Mouse (Mus musculus) cerebellum, postnatal 36 days (tissue): Measurements from ENCODE around the gene Sart3.
"Not testable (repeated sequence)": the region's sequence is repeated elsewhere in the genome, so short reads cannot be mapped to it uniquely, and the experiment has no call there.

Source experiments
- DNase-seq, 2 experiments: peaks; one replicate each; pipeline ENCODE4 v3.0.0; 2021 to 2022; ENCODE audit warnings: mixed read lengths in 2 of 2

Gene Sart3

GRCm38 (mm10) chr5:113790453-113791196 is 18.3 kb upstream of the Sart3 start:
- no peak for DNase-seq

GRCm38 (mm10) chr5:113789075-113789788 is 16.9 kb upstream of the Sart3 start:
- DNase-seq = no peak

- DNase-seq = no peak
Measured at GRCm38 (mm10) chr5:113788645-113789044, 16.3 kb upstream of the Sart3 start.

- DNase-seq = no peak
Measured at GRCm38 (mm10) chr5:113786985-113787384, 14.7 kb upstream of the Sart3 start.

GRCm38 (mm10) chr5:113784104-113784503 is 11.8 kb upstream of the Sart3 start:
- not testable (repeated sequence) for DNase-seq

GRCm38 (mm10) chr5:113783581-113784001 is 11.3 kb upstream of the Sart3 start:
- DNase-seq = no peak

GRCm38 (mm10) chr5:113782624-113783023 is 10.3 kb upstream of the Sart3 start:
- DNase-seq = no peak

- no peak for DNase-seq
Measured at GRCm38 (mm10) chr5:113781875-113782274, 9.6 kb upstream of the Sart3 start.

- no peak for DNase-seq
Measured at GRCm38 (mm10) chr5:113781254-113781653, 8.9 kb upstream of the Sart3 start.

GRCm38 (mm10) chr5:113780763-113781162 is 8.5 kb upstream of the Sart3 start:
- no peak for DNase-seq

- DNase-seq = no peak
Measured at GRCm38 (mm10) chr5:113780082-113780752, 7.9 kb upstream of the Sart3 start.

- DNase-seq = no peak
Measured at GRCm38 (mm10) chr5:113779569-113779968, 7.3 kb upstream of the Sart3 start.

GRCm38 (mm10) chr5:113777728-113778127 is 5.4 kb upstream of the Sart3 start:
- not testable (repeated sequence) for DNase-seq

- no peak for DNase-seq
Measured at GRCm38 (mm10) chr5:113776896-113777226, 4.6 kb upstream of the Sart3 start.

- DNase-seq = no peak
Measured at GRCm38 (mm10) chr5:113776128-113776895, 4.0 kb upstream of the Sart3 start.

- DNase-seq = no peak
Measured at GRCm38 (mm10) chr5:113775585-113775984, 3.3 kb upstream of the Sart3 start.

GRCm38 (mm10) chr5:113773664-113774063 is 1.4 kb upstream of the Sart3 start:
- DNase-seq = peak; percentile 83 to 85

- DNase-seq = peak in 1 of 2 experiments; percentile 17
Measured at GRCm38 (mm10) chr5:113772905-113773519, 702 bp upstream of the Sart3 start.

- DNase-seq = peak; percentile 79 to 87
Measured at GRCm38 (mm10) chr5:113771213-113772162, 822 bp downstream of the Sart3 start.

- DNase-seq = no peak
Measured at GRCm38 (mm10) chr5:113768806-113769205, 3.5 kb downstream of the Sart3 start.
